In genomic region chr12:72757086-72757485, GRCm38 (mm10) we compare ENCODE assay signal across 8 mouse cellular contexts. TPM values are rescaled to one million over a fixed set of nuclear protein-coding genes. Genes with fewer than 3 reads are reported as not detected.
DNase-seq lines count a peak whose midpoint lies in the region; ATAC-seq and TF ChIP-seq lines count a peak whose summit lies in the region.

Gene Ppm1a, plus strand, starts transcription at chr12:72757455.

- no peak for TF ChIP-seq CTCF in cerebellum, adult 2 months (IDR thresholded peaks at IDR 0.05; ENCODE audit: borderline replicate concordance, insufficient read depth, low read depth, low read length)

- ATAC-seq in erythroid progenitor cell, adult 5-6 weeks (replicated peaks; ENCODE audit: low FRiP score, poor library complexity, severe bottlenecking) = no peak
- no peak for ATAC-seq in limb, embryonic 11.5 days (ENCODE audit: insufficient number of reproducible peaks, low FRiP score, low TSS enrichment, low read depth)
- no peak for ATAC-seq in neural tube, embryonic 13.5 days (ENCODE audit: low read depth)

- intact Hi-C loops in heart, postnatal 10 days (cut with DNase I) = loop anchor here (5.0 kb wide), 1 partner anchor 40 kb away; no protein-coding TSS in a partner anchor

- no peaks in the 10 kb centered on the region for H3K9me3 ChIP-seq in limb, embryonic 11.5 days (ENCODE audit: control insufficient read depth, low read length)
- H3K9me3 ChIP-seq in neural tube, embryonic 13.5 days = no peaks in the 10 kb centered on the region

- no peaks in the 10 kb centered on the region for H3K27me3 ChIP-seq in cerebellum, adult 2 months (ENCODE audit: control insufficient read depth, insufficient read depth, low read length)
- no peaks in the 10 kb centered on the region for H3K27me3 ChIP-seq in limb, embryonic 11.5 days (ENCODE audit: control insufficient read depth, insufficient read depth, low read length)
- no peaks in the 10 kb centered on the region for H3K27me3 ChIP-seq in neural tube, embryonic 13.5 days

- H3K36me3 ChIP-seq in limb, embryonic 11.5 days (ENCODE audit: control insufficient read depth, insufficient read depth, low read length) = no peaks in the 10 kb centered on the region
- no peaks in the 10 kb centered on the region for H3K36me3 ChIP-seq in neural tube, embryonic 13.5 days

- no peak within 1 kb of the TSS for H3K27ac ChIP-seq in cerebellum, adult 2 months (ENCODE audit: insufficient read depth, low read length)
- no peak within 1 kb of the TSS for H3K27ac ChIP-seq in limb, embryonic 11.5 days (replicated peaks; ENCODE audit: low read depth, low read length)
- H3K27ac ChIP-seq in neural tube, embryonic 13.5 days (replicated peaks) = no peak within 1 kb of the TSS; the same call in 1 of the 2 replicates

- no peak within 1 kb of the TSS for H3K4me3 ChIP-seq in cerebellum, adult 2 months (replicated peaks; ENCODE audit: insufficient read depth, low read depth, low read length)
- H3K4me3 ChIP-seq in limb, embryonic 11.5 days (ENCODE audit: low read depth, low read length) = no peak within 1 kb of the TSS
- H3K4me3 ChIP-seq in neural tube, embryonic 13.5 days = no peak within 1 kb of the TSS

- H3K4me2 ChIP-seq in limb, embryonic 11.5 days (ENCODE audit: low read depth, severe bottlenecking) = no peak within 1 kb of the TSS
- no peak within 1 kb of the TSS for H3K4me2 ChIP-seq in neural tube, embryonic 13.5 days

- DNase-seq in cerebellum, adult 2 months = no peak
- no peak for DNase-seq in cerebellum, adult 8-10 months
- DNase-seq in MN1 (ENCODE audit: low spot score) = peak; percentile 51
- DNase-seq in heart, postnatal 10 days = no peak
- DNase-seq in limb, embryonic 11.5 days (ENCODE audit: low spot score) = peak; percentile 70
- no peak for DNase-seq in urinary bladder, adult 18-20 months (ENCODE audit: low spot score in 2 of 2)

- H3K9ac ChIP-seq in limb, embryonic 11.5 days (ENCODE audit: low read length) = no peak within 1 kb of the TSS
- 0 out of 2 replicates have a peak within 1 kb of the TSS, but pooled peaks have one; percentile 1 for H3K9ac ChIP-seq in neural tube, embryonic 13.5 days

- peaks cover 3% of the 10 kb centered on the region; the same call in 1 of the 2 replicates for H3K4me1 ChIP-seq in cerebellum, adult 2 months (ENCODE audit: control insufficient read depth, insufficient read depth, low read length)
- H3K4me1 ChIP-seq in limb, embryonic 11.5 days (ENCODE audit: control insufficient read depth, insufficient read depth, low read length) = peaks cover 5% of the 10 kb centered on the region; the same call in 1 of the 2 replicates
- H3K4me1 ChIP-seq in neural tube, embryonic 13.5 days (replicated peaks) = peaks cover 23% of the 10 kb centered on the region

- no peak for TF ChIP-seq POLR2A in cerebellum, adult 2 months (IDR thresholded peaks at IDR 0.05; ENCODE audit: borderline replicate concordance, insufficient read depth, low read length)

- WGBS in cerebellum, adult 2 months = 27% methylated on average over 4 of the region's 4 CpGs
- WGBS in limb, embryonic 11.5 days = 2% methylated on average over 4 of the region's 4 CpGs
- 17% methylated on average over 4 of the region's 4 CpGs for WGBS in neural tube, embryonic 13.5 days

RNA-seq across cellular contexts. Expression of gene Ppm1a, which starts in this region (rescaled TPM):
- 168 and 184 TPM in 2 replicates for polyA plus RNA-seq in cerebellum, adult 2 months (2012; rRNA removed)
- 35.3 and 39.0 TPM in 2 replicates for total RNA-seq in erythroid progenitor cell, adult 5-6 weeks (2015; ENCODE audit: low replicate concordance)
- 59.6 and 85.5 TPM in 2 replicates for total RNA-seq in erythroid progenitor cell, adult 5-6 weeks (2017; ENCODE audit: low replicate concordance)
- 100 to 1,000 TPM; 228 to 234 TPM for total RNA-seq in heart, postnatal 10 days (2021)
- 63.4 and 69.1 TPM in 2 replicates for polyA plus RNA-seq in limb, embryonic 11.5 days (2014; fragmentation: Nextera tagmentation; extraction: Ambion mirVana)
- polyA plus RNA-seq in neural tube, embryonic 13.5 days (2015; fragmentation: Nextera tagmentation; extraction: Ambion mirVana) = 75.4 and 77.2 TPM in 2 replicates

Comparison
In these comparisons a context has a peak if more than half of its experiments do, and no peak if none do; other contexts are left out.
1. DNase-seq: peak in MN1 (single experiment) and limb, embryonic 11.5 days (single experiment); none in cerebellum, adult 2 months (0 of 2), cerebellum, adult 8-10 months (single experiment), heart, postnatal 10 days (0 of 2) and urinary bladder, adult 18-20 months (0 of 2).